Mouse (Mus musculus) lung, postnatal 0 days (tissue): ENCODE data around the gene AI854703. TPM values are rescaled to one million over a fixed set of nuclear protein-coding genes. Genes with fewer than 3 reads are reported as not detected.

Experiments used
- ATAC-seq: fragments of 200-750 bp; cut with Nextera tagmentation; 2 replicates; pipeline ENCODE4 v1.8.0; 2017; ENCODE audit warnings: moderate library complexity
- DNase-seq: peaks from one replicate; pipeline ENCODE4 v3.0.0-alpha.2; 2016; ENCODE audit warnings: low spot score
- H3K27ac ChIP-seq: fragments of 300-500 bp; sonication (generic); 2 replicates; pipeline ENCODE4 v1.5.1; 2014; ENCODE audit warnings: antibody characterized with exemption, mild to moderate bottlenecking, low read length, mixed read lengths
- H3K27me3 ChIP-seq: fragments of 300-500 bp; sonication (generic); replicated peaks from 2 replicates; pipeline ENCODE4 v1.6.1; 2014; ENCODE audit warnings: low read length, mixed read lengths; ENCODE audit not compliant: insufficient read depth
- H3K36me3 ChIP-seq: fragments of 300-500 bp; sonication (generic); 2 replicates; pipeline ENCODE4 v1.6.1; 2014; ENCODE audit warnings: low read length, mixed read lengths; ENCODE audit not compliant: insufficient read depth
- H3K4me1 ChIP-seq: fragments of 300-500 bp; sonication (generic); 2 replicates; pipeline ENCODE4 v1.6.1; 2014; ENCODE audit warnings: antibody characterized with exemption, low read depth, low read length, mixed read lengths; ENCODE audit not compliant: insufficient read depth
- H3K4me2 ChIP-seq: fragments of 300-500 bp; sonication (generic); replicated peaks from 2 replicates; pipeline ENCODE4 v1.6.1; 2014; ENCODE audit warnings: low read depth, mild to moderate bottlenecking, low read length, moderate library complexity, mixed read lengths
- H3K4me3 ChIP-seq: fragments of 300-500 bp; sonication (generic); 2 replicates; pipeline ENCODE4 v1.5.1; 2014; ENCODE audit warnings: low read depth, low read length
- H3K9ac ChIP-seq: fragments of 300-500 bp; sonication (generic); replicated peaks from 2 replicates; pipeline ENCODE4 v1.6.1; 2014; ENCODE audit warnings: low read depth, mild to moderate bottlenecking
- H3K9me3 ChIP-seq: fragments of 300-500 bp; sonication (generic); 2 replicates; pipeline ENCODE4 v1.6.1; 2016; ENCODE audit warnings: low read length, mixed read lengths
- CTCF ChIP-seq: IDR thresholded peaks from 2 replicates; pipeline ENCODE4 v1.5.1; 2016; ENCODE audit warnings: antibody characterized with exemption, mild to moderate bottlenecking
- EP300 ChIP-seq: IDR thresholded peaks from 2 replicates; pipeline ENCODE4 v1.6.1; 2016; ENCODE audit warnings: antibody characterized with exemption, mild to moderate bottlenecking, control low read depth
- WGBS: fragments of 180-500 bp; shearing (Covaris S2); extraction: QIAGEN DNeasy Blood & Tissue Kit; methylation state at CpG from one replicate; pipeline ENCODE4 v1.1.7; 2014; 5-methylcytosine and 5-hydroxymethylcytosine counted together
- polyA plus RNA-seq: library from polyadenylated mRNA; unstranded; fragments of >200 nt; fragmentation: Nextera tagmentation; extraction: Ambion mirVana; gene quantifications from 2 replicates; pipeline ENCODE4 v1.2.1, GENCODE M21; 2015

The AI854703 gene
- polyA plus RNA-seq, 1 experiment from 2014 or later: 0.49 TPM

DNA sequence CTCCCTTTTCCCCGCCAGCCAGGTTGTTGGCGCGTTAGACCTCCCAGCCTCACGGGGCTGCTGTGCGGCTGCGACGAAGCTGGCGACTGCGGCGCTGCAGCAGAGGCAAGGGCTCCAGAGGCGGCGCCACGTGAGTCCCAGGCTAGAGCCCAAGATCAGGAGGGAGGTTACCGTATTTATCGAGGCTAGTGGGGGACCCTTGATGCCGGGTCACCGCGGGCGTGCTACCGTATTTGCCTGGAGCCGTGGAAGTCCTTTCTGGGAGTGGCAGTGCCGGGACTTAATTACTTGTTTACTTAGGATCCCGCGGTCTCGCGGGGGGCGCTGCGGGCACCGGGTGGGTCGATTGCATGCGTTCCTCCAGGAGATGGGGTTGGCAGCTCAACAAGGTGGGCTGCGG, 420 bp downstream of the AI854703 start:
- DNase-seq (peak; percentile 52), ATAC-seq (peak; percentile 57)
- Histone ChIP-seq H3K27ac (no peak overlapping the region), H3K27me3 (peaks cover 8% of the 10 kb centered on the region; the same call in 1 of the 2 replicates), H3K4me1 (peaks cover 8% of the 10 kb centered on the region), H3K4me3 (peak overlapping the region; percentile 40), H3K9ac (peak overlapping the region; percentile 12; the same call in 1 of the 2 replicates), H3K36me3 (no peaks in the 10 kb centered on the region), H3K9me3 (no peaks in the 10 kb centered on the region), H3K4me2 (peak overlapping the region; percentile 75)
- peak; percentile 37 for TF ChIP-seq CTCF
- TF ChIP-seq EP300: no peak
- under 1% methylated on average over 32 of the region's 32 CpGs for WGBS

DNA sequence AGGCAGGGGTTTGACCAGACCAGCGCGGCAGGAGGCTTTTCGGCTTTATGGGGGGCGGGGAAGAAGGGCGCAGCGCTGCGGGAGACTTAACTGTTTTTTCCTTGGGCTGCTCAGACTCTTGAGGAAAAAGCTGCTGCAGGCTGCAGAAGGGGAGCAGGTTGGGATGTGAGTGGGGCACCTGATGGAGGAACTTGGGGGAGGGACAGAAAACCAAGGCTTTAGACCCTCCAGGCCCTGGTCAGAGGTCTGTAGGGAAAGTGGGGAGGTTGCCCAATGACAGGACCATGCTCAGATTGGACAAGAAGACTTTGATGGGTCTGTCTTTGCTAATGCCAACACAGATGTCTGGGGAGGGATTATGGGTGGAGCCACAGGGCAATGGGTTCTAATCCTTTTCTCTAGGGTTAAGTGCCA, 954 bp downstream of the AI854703 start:
- DNase-seq (no peak), ATAC-seq (no peak)
- WGBS: 7% methylated on average over 7 of the region's 7 CpGs
- Histone ChIP-seq H3K27me3 (peaks cover 8% of the 10 kb centered on the region; the same call in 1 of the 2 replicates), H3K4me1 (peaks cover 8% of the 10 kb centered on the region), H3K27ac (no peak overlapping the region), H3K9ac (no peak overlapping the region), H3K4me3 (peak overlapping the region; percentile 40), H3K36me3 (no peaks in the 10 kb centered on the region), H3K4me2 (peak overlapping the region; percentile 75), H3K9me3 (no peaks in the 10 kb centered on the region)
- TF ChIP-seq CTCF (no peak), EP300 (no peak)

DNA sequence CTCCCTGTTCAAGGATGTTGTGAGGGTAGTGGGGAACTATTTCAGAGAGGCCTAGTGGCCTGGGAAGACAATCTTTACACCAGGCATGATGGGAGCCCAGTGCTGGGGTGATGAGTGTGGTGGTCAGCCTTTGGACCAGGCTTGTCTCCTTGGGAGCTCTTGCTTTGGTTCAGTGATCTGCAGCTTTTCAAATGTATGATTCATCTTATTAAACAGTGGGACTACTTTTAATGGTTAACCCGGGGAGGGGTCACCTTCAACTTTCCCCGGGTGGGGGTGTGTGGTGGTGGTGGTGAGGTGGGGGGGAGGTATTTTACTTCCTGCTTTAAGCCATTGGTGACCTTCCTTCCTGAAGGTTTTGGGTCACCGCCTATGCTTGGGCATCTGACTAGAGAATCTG, 1.8 kb downstream of the AI854703 start:
- H3K27ac ChIP-seq: no peak overlapping the region
- peaks cover 8% of the 10 kb centered on the region; the same call in 1 of the 2 replicates for H3K27me3 ChIP-seq
- H3K9ac ChIP-seq: no peak overlapping the region
- DNase-seq (no peak), ATAC-seq (no peak)
- no peaks in the 10 kb centered on the region for H3K36me3 ChIP-seq
- no peak for TF ChIP-seq CTCF
- TF ChIP-seq EP300: no peak
- no peak overlapping the region for H3K4me3 ChIP-seq
- H3K4me1 ChIP-seq: peaks cover 8% of the 10 kb centered on the region
- 69% methylated on average over 3 of the region's 3 CpGs for WGBS
- H3K4me2 ChIP-seq: no peak overlapping the region
- no peaks in the 10 kb centered on the region for H3K9me3 ChIP-seq

DNA sequence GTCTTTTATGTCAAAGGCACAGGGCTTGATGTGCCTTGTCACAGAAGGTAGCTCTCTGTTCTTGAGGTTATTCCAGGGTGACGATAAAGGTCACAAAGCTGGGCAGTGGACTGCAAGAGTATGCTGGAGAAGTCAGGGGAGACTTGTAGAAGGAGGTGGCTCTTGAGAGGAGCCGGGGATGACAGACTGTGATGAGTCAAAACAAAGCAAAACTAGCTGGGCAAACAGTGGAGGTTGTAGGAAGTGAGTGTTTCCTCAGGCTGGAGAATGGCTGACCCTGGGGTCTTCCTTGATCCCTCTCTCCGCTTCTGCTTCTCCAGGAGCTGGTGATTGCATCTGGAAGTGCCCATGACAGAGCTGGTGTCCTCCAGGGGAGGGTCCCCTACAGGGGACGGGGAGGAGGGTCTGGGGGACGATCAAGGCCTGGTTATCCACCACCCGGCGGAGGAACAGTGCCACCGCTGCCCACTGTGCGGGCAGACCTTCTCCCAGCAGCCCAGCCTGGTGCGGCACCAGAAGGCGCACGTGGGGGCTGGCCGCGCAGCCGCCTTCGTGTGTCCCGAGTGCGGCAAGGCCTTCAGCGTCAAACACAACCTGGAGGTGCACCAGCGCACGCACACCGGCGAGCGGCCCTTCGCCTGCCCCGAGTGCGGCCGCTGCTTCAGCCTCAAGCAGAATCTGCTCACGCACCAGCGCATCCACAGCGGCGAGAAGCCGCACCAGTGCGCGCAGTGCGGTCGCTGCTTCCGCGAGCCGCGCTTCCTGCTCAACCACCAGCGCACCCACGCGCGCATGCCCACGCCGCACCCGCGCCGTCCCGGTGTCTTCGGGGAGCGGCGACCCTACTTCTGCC, 2.5 kb downstream of the AI854703 start:
- no peak for TF ChIP-seq EP300
- TF ChIP-seq CTCF: no peak
- Histone ChIP-seq H3K9me3 (no peaks in the 10 kb centered on the region), H3K4me2 (peak overlapping the region; percentile 60), H3K9ac (no peak overlapping the region), H3K27ac (no peak overlapping the region), H3K4me3 (peak overlapping the region; percentile 33), H3K4me1 (peaks cover 8% of the 10 kb centered on the region), H3K36me3 (no peaks in the 10 kb centered on the region), H3K27me3 (peaks cover 8% of the 10 kb centered on the region; the same call in 1 of the 2 replicates)
- WGBS: 8% methylated on average over 44 of the region's 54 CpGs
- ATAC-seq (no peak), DNase-seq (no peak)

DNA sequence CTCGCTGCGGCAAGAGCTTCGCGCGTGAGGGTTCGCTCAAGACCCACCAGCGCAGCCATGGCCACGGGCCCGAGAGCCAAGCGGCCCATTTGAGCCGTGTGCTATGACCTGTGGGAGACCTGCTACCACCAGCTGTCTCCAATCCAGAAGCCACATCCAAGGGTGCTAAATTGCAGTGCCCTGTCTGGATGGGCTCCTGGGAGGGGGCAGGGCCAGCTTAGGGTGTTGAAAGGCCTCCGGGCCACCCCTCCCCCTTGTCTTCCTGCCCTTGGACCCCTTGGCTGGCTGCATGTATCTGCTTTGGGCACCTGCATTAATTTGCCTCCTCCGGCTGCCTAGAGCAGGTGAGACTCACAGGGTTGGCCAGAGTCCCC, 3.1 kb downstream of the AI854703 start:
- no peak for ATAC-seq
- Histone ChIP-seq H3K9ac (no peak overlapping the region), H3K27ac (no peak overlapping the region), H3K4me1 (peaks cover 8% of the 10 kb centered on the region), H3K27me3 (peaks cover 8% of the 10 kb centered on the region; the same call in 1 of the 2 replicates), H3K4me3 (peak overlapping the region; percentile 33), H3K36me3 (no peaks in the 10 kb centered on the region), H3K4me2 (peak overlapping the region; percentile 60), H3K9me3 (no peaks in the 10 kb centered on the region)
- 4% methylated on average over 7 of the region's 13 CpGs for WGBS
- no peak for TF ChIP-seq EP300
- TF ChIP-seq CTCF: no peak
- DNase-seq: no peak

DNA sequence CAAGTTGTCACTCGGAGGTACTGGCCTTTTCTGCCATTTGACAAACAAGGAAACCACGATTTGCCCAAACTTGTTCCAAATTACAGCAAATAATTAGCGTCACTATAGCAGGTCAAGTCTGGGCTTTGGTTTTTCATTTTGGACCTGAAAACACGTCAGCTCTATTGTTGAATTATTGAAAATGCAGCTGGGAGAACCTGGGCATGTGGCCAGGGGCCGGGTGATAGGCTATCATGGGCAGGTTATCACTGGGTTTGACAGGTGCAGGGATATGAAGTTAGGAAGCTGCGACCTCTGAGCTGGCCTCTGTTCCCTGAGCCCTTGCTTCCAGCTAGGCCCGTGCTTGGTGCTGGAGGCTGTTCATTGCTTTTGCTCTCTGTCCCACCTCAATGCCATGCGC, 4.3 kb downstream of the AI854703 start:
- no peaks in the 10 kb centered on the region for H3K36me3 ChIP-seq
- H3K4me1 ChIP-seq: peaks cover 8% of the 10 kb centered on the region
- H3K27ac ChIP-seq: no peak overlapping the region
- no peak for DNase-seq
- WGBS: 84% methylated on average over 8 of the region's 8 CpGs
- TF ChIP-seq EP300 (no peak), CTCF (no peak)
- no peak for ATAC-seq
- H3K9ac ChIP-seq: no peak overlapping the region
- H3K27me3 ChIP-seq: peaks cover 8% of the 10 kb centered on the region; the same call in 1 of the 2 replicates
- no peak overlapping the region for H3K4me2 ChIP-seq
- H3K9me3 ChIP-seq: no peaks in the 10 kb centered on the region
- H3K4me3 ChIP-seq: no peak overlapping the region
